Mouse (Mus musculus) lung, adult 18-20 months (tissue): ENCODE data around the gene Cep350.

Source experiments
- DNase-seq, 2 experiments: peaks; one replicate each; pipeline ENCODE4 v3.0.0; 2022; ENCODE audit warnings: mixed read lengths in 2 of 2

Gene Cep350

DNA sequence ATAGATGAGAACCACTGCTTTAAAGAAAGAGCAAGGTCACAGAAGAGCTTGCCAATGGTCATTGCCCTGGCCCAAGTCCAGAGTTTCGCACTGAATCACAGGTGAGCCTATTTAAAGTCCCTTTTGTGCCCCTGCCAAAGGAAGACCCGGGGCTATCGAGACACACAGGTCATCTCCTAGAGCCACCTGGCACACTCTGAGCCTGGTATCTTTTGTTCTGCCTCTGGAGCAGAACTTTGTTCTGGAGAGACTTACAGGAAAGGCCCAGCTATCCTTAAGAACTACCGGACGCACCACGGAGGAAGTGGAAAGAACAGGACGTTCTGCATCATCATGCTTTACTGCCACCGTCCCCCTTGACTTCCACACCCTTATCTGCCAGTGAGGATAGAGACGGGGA, 167.4 kb downstream of the Cep350 start:
- DNase-seq, result peak; percentile 58 to 68

DNA sequence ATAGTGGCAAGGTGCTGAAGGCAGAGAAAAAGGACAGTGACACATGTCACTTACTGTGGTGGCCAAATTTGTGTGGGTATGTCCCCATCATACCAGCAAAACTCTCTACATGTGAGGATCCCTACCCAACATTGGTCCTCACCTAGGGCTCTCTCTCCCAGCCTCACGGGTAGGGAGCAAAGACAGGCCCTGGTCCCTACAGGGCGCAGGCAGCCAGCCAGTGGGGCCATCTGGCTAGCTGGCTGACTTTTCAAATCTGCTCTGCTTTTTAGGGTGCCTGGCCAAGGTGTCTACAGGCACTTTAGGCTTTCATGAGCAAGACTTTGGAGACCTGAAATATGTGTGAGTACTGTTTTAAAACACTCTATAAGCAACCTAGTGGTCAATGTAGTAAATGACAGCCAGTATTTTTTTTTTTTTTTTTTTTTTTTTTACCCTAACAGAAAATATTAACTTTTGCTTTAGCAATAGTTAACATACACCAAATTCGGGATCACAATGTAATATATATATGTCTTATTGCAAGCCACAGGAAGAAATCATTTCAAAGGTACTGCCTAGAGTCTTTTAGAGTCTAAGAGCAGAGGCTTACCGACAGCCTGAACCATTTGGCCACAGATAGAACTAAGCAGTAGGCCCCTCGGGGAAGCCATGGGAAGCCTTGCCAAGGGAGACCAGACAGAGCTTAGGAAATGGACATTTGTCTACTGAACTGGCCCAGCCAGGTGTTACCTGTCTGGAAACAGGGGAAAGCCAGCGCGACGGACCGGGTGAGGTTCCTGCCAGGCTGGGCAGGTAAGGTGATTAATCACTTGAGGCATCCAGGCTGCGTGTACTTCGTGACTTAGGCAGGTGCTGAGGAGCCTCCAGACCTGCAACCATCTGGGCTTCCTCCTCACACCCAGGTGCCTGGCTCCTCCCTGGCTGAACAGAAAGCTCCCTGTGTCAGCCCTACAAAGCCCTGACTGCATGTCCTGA, 171.8 kb downstream of the Cep350 start:
- no peak for DNase-seq

DNA sequence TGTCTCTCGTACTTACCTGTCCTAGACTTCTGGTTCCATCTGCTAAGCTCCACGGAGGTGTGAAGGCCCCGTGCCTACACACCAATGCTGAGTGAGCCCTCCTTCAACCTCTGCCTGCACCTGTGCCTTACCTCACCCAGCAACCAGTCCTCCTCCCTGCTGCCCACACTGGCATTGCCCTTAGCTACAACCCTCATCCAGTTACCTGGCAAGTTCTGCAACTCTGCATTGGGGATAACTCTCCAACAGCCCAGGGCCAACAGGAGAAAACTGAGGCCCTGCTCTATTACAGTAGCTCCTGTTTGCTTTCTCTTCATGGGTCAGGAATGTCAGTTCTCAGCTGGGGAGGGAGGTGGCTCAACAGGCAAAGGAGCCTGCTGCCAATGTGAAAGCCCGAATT, 175.1 kb downstream of the Cep350 start:
- peak in 1 of 2 experiments; percentile 33 for DNase-seq

DNA sequence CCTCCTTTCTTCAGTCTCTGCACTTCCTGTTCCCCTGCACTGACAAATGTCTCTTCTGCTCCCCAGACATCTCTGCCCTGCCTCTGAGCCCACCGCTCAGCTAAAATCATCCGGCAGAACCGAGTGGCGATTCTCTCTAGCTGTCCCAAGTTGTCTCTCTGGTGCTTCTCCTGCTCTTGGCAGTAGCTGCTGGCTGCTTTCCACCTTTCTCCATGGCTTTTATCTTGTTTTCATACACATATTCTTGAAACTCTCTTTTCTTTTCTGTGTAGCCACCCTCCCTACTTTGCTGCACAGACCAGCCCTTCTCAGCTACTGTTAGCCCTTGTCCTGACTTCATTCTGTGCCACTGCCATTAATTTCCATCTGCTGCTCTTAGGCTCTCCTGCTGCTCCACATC, 175.6 kb downstream of the Cep350 start:
- DNase-seq, result no peak

DNA sequence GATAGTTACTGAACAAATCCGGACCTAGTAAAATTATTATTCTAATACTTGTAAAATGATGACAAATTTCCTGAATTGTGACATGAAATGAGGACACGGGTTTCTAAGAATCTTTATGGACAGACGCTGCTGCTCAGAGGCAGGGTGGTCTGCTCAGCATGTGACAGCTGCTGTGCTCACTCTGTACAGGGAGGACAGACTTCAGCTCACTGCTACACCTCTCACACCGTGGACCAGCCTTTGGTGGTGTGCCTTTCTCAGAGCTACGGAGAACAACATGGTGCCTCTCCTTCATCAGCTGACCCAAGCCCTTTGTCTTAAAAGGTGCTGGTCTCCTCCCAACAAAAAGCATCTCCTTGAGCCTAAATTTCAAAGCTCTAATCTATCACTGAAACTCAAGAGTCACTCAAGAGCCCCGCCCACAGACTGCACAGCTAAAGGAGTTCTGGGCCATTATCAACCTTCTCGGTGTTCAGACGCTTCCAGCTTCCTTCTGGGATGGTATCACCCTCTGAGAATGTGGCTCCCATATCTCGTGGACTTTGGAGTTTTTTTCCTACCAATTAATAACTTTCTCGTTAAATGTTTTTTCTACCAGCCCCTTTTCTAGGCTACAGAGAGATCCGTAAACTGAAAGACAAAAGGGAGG, 176.2 kb downstream of the Cep350 start:
- DNase-seq, result no peak

DNA sequence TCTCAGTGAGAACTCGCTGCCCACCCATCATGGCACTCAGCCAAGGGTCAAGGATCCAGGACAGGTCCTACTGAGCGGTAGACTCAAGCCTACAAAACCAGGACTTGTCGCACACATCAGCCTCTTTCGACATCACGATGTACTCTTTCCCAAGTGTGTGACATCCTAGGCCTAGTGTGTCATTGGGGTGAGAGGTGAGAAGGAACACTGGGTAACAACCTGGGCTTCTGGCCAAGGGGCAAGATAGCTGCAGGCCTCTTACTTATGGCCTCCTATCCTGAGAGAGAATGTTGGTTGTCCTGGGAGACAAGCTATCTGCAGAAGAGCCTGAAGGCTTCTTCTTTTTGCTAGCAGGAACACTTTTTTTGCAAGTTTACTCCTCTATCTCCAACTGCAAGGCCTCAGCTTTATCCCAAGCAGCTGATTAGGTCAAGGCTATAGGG, 177.2 kb downstream of the Cep350 start:
- peak; percentile 57 to 59 for DNase-seq
